Mouse (Mus musculus) intestine, embryonic 16.5 days (tissue): ENCODE results near the gene Dnajc2. TPM values are rescaled to one million over a fixed set of nuclear protein-coding genes. Genes with fewer than 3 reads are reported as not detected.

Experiments used
- ATAC-seq: fragments of 200-750 bp; cut with Nextera tagmentation; 2 replicates; pipeline ENCODE4 v1.8.0; 2017; ENCODE audit warnings: moderate TSS enrichment, moderate library complexity
- H3K27ac ChIP-seq: fragments of 300-500 bp; sonication (generic); 2 replicates; pipeline ENCODE4 v1.5.1; 2014; ENCODE audit warnings: mild to moderate bottlenecking, low read length
- H3K27me3 ChIP-seq: fragments of 300-500 bp; sonication (generic); replicated peaks from 2 replicates; pipeline ENCODE4 v1.6.1; 2014; ENCODE audit warnings: low read length, control low read depth, mixed read lengths; ENCODE audit not compliant: control insufficient read depth, insufficient read depth
- H3K36me3 ChIP-seq: fragments of 300-500 bp; sonication (generic); 2 replicates; pipeline ENCODE4 v1.6.1; 2014; ENCODE audit warnings: low read length, control low read depth; ENCODE audit not compliant: control insufficient read depth, insufficient read depth
- H3K4me1 ChIP-seq: fragments of 300-500 bp; sonication (generic); 2 replicates; pipeline ENCODE4 v1.6.1; 2014; ENCODE audit warnings: low read length, control low read depth, mixed read lengths; ENCODE audit not compliant: control insufficient read depth, insufficient read depth
- H3K4me2 ChIP-seq: fragments of 300-500 bp; sonication (generic); 2 replicates; pipeline ENCODE4 v1.6.1; 2014; ENCODE audit warnings: low read depth, low read length, control low read depth
- H3K4me3 ChIP-seq: fragments of 300-500 bp; sonication (generic); 2 replicates; pipeline ENCODE4 v1.5.1; 2014; ENCODE audit warnings: mild to moderate bottlenecking, low read length
- H3K9ac ChIP-seq: fragments of 300-500 bp; sonication (generic); 2 replicates; pipeline ENCODE4 v1.6.1; 2014; ENCODE audit warnings: low read depth, low read length
- H3K9me3 ChIP-seq: fragments of 300-500 bp; sonication (generic); 2 replicates; pipeline ENCODE4 v1.6.1; 2016; ENCODE audit warnings: low read length, control low read depth; ENCODE audit not compliant: control insufficient read depth
- WGBS: fragments of 180-500 bp; shearing (Covaris S2); extraction: QIAGEN DNeasy Blood & Tissue Kit; methylation state at CpG from one replicate; pipeline ENCODE4 v1.1.7; 2014; 5-methylcytosine and 5-hydroxymethylcytosine counted together
- polyA plus RNA-seq: library from polyadenylated mRNA; unstranded; fragments of >200 nt; fragmentation: Nextera tagmentation; extraction: Ambion mirVana; gene quantifications from 2 replicates; pipeline ENCODE4 v1.2.1, GENCODE M21; 2015

Dnajc2 gene
- 55.0 and 63.2 TPM in 2 replicates for polyA plus RNA-seq

- Histone ChIP-seq H3K4me2 (peak within 1 kb of the TSS; percentile 69), H3K9me3 (no peaks in the 10 kb centered on the region), H3K27ac (peak within 1 kb of the TSS; percentile 66), H3K9ac (peak within 1 kb of the TSS; percentile 89), H3K4me3 (peak within 1 kb of the TSS; percentile 96), H3K36me3 (peaks cover 3% of the 10 kb centered on the region; the same call in 1 of the 2 replicates), H3K4me1 (no peaks in the 10 kb centered on the region; the same call in 1 of the 2 replicates), H3K27me3 (no peaks in the 10 kb centered on the region)
- WGBS = under 1% methylated on average over 37 of the region's 37 CpGs
- ATAC-seq = peak; percentile 93
Measured at GRCm38 (mm10) chr5:21785053-21785452, at the start of gene Dnajc2, which contains the start of gene Psmc2. Gene Dnajc2 (minus strand): TSS chr5:21785251. Gene Psmc2 (plus strand): TSS chr5:21785283.

GRCm38 (mm10) chr5:21831761-21832160 lies 46.7 kb upstream of the Dnajc2 start:
- Histone ChIP-seq H3K4me1 (no peaks in the 10 kb centered on the region), H3K27ac (no peak overlapping the region), H3K4me3 (no peak overlapping the region), H3K9me3 (no peaks in the 10 kb centered on the region), H3K27me3 (no peaks in the 10 kb centered on the region), H3K4me2 (no peak overlapping the region), H3K9ac (no peak overlapping the region), H3K36me3 (no peaks in the 10 kb centered on the region)
- WGBS = 68% methylated on average over 3 of the region's 3 CpGs
- no peak for ATAC-seq

- no peaks in the 10 kb centered on the region for H3K4me1 ChIP-seq
- 52% methylated on average over 4 of the region's 4 CpGs for WGBS
- no peak overlapping the region for H3K9ac ChIP-seq
- no peaks in the 10 kb centered on the region for H3K27me3 ChIP-seq
- ATAC-seq = no peak
- H3K9me3 ChIP-seq = no peaks in the 10 kb centered on the region
- H3K4me3 ChIP-seq = no peak overlapping the region
- no peak overlapping the region for H3K4me2 ChIP-seq
- no peak overlapping the region for H3K27ac ChIP-seq
- H3K36me3 ChIP-seq = no peaks in the 10 kb centered on the region
Measured at GRCm38 (mm10) chr5:21828855-21829254, 43.8 kb upstream of the Dnajc2 start.

GRCm38 (mm10) chr5:21827643-21828042 lies 42.6 kb upstream of the Dnajc2 start:
- no peak overlapping the region for H3K27ac ChIP-seq
- no peak overlapping the region for H3K9ac ChIP-seq
- ATAC-seq = no peak
- no peaks in the 10 kb centered on the region for H3K9me3 ChIP-seq
- H3K36me3 ChIP-seq = no peaks in the 10 kb centered on the region
- no peaks in the 10 kb centered on the region for H3K4me1 ChIP-seq
- no peak overlapping the region for H3K4me3 ChIP-seq
- no peak overlapping the region for H3K4me2 ChIP-seq
- H3K27me3 ChIP-seq = no peaks in the 10 kb centered on the region
- 15% methylated on average over 6 of the region's 6 CpGs for WGBS

- Histone ChIP-seq H3K4me2 (no peak overlapping the region), H3K4me3 (no peak overlapping the region), H3K9me3 (no peaks in the 10 kb centered on the region), H3K9ac (no peak overlapping the region), H3K27me3 (no peaks in the 10 kb centered on the region), H3K27ac (no peak overlapping the region), H3K4me1 (no peaks in the 10 kb centered on the region), H3K36me3 (no peaks in the 10 kb centered on the region)
- no peak for ATAC-seq
- 65% methylated on average over 7 of the region's 7 CpGs for WGBS
Measured at GRCm38 (mm10) chr5:21826370-21826769, 41.3 kb upstream of the Dnajc2 start.

- Histone ChIP-seq H3K27ac (no peak overlapping the region), H3K36me3 (no peaks in the 10 kb centered on the region), H3K4me3 (no peak overlapping the region), H3K9ac (no peak overlapping the region), H3K9me3 (no peaks in the 10 kb centered on the region), H3K27me3 (no peaks in the 10 kb centered on the region), H3K4me2 (no peak overlapping the region), H3K4me1 (no peaks in the 10 kb centered on the region)
- no peak for ATAC-seq
- 59% methylated on average over 1 of the region's 1 CpGs for WGBS
Measured at GRCm38 (mm10) chr5:21813994-21814393, 28.9 kb upstream of the Dnajc2 start.

- ATAC-seq = no peak
- WGBS = 77% methylated on average over 10 of the region's 10 CpGs
- no peaks in the 10 kb centered on the region for H3K27me3 ChIP-seq
- no peak overlapping the region for H3K27ac ChIP-seq
- H3K9ac ChIP-seq = no peak overlapping the region
- H3K4me2 ChIP-seq = no peak overlapping the region
- no peaks in the 10 kb centered on the region for H3K9me3 ChIP-seq
- H3K36me3 ChIP-seq = no peaks in the 10 kb centered on the region
- no peaks in the 10 kb centered on the region for H3K4me1 ChIP-seq
- H3K4me3 ChIP-seq = no peak overlapping the region
Measured at GRCm38 (mm10) chr5:21810924-21811323, 25.9 kb upstream of the Dnajc2 start.

- H3K4me3 ChIP-seq = no peak overlapping the region
- H3K27ac ChIP-seq = no peak overlapping the region
- no peak overlapping the region for H3K9ac ChIP-seq
- no peaks in the 10 kb centered on the region for H3K9me3 ChIP-seq
- no peaks in the 10 kb centered on the region for H3K27me3 ChIP-seq
- 74% methylated on average over 4 of the region's 4 CpGs for WGBS
- no peak overlapping the region for H3K4me2 ChIP-seq
- no peaks in the 10 kb centered on the region for H3K4me1 ChIP-seq
- no peak for ATAC-seq
- H3K36me3 ChIP-seq = peaks cover 13% of the 10 kb centered on the region
Measured at GRCm38 (mm10) chr5:21804837-21805236, 19.8 kb upstream of the Dnajc2 start.

- no peak for ATAC-seq
- H3K4me2 ChIP-seq = no peak overlapping the region
- no peak overlapping the region for H3K27ac ChIP-seq
- no peak overlapping the region for H3K9ac ChIP-seq
- no peaks in the 10 kb centered on the region for H3K9me3 ChIP-seq
- 96% methylated on average over 12 of the region's 12 CpGs for WGBS
- H3K36me3 ChIP-seq = peaks cover 17% of the 10 kb centered on the region
- H3K27me3 ChIP-seq = no peaks in the 10 kb centered on the region
- H3K4me3 ChIP-seq = no peak overlapping the region
- H3K4me1 ChIP-seq = no peaks in the 10 kb centered on the region
Measured at GRCm38 (mm10) chr5:21803691-21804188, 18.7 kb upstream of the Dnajc2 start.

- no peak for ATAC-seq
- H3K9ac ChIP-seq = no peak overlapping the region
- H3K27me3 ChIP-seq = no peaks in the 10 kb centered on the region
- 90% methylated on average over 9 of the region's 9 CpGs for WGBS
- no peak overlapping the region for H3K4me3 ChIP-seq
- H3K4me2 ChIP-seq = no peak overlapping the region
- peaks cover 17% of the 10 kb centered on the region for H3K36me3 ChIP-seq
- H3K4me1 ChIP-seq = no peaks in the 10 kb centered on the region
- no peaks in the 10 kb centered on the region for H3K9me3 ChIP-seq
- H3K27ac ChIP-seq = no peak overlapping the region
Measured at GRCm38 (mm10) chr5:21802907-21803306, 17.9 kb upstream of the Dnajc2 start.
